10 mouse cellular contexts compared by ENCODE assay signal in genomic region chr19:10946506-10946905, GRCm38 (mm10). TPM values are rescaled to one million over a fixed set of nuclear protein-coding genes. Genes with fewer than 3 reads are reported as not detected.
DNase-seq lines count a peak whose midpoint lies in the region; ATAC-seq and TF ChIP-seq lines count a peak whose summit lies in the region.
"Had no signal": no experiment of that assay in that cellular context is flagged by ENCODE, and none has a peak within 500 bp of the region (broad histone marks: within the 10 kb centered on the region; RNA-seq: fewer than 3 reads in every experiment).

No protein-coding gene starts in this region.

- H3K4me1 ChIP-seq in kidney, embryonic 14.5 days (ENCODE audit: control insufficient read depth, insufficient read depth, low read length): peaks cover 18% of the 10 kb centered on the region
- peaks cover 6% of the 10 kb centered on the region for H3K4me1 ChIP-seq in bone marrow, adult 2 months (ENCODE audit: control insufficient read depth, insufficient read depth, low read length)
- H3K4me1 ChIP-seq in hindbrain, embryonic 14.5 days (replicated peaks; ENCODE audit: control insufficient read depth, insufficient read depth, low read length): peaks cover 24% of the 10 kb centered on the region
- H3K4me1 ChIP-seq in midbrain, embryonic 13.5 days (replicated peaks): peaks cover 30% of the 10 kb centered on the region

- H3K27ac ChIP-seq in kidney, embryonic 14.5 days (ENCODE audit: low read depth, low read length): no peak overlapping the region
- 0 out of 2 replicates have a peak overlapping the region, but pooled peaks have one; percentile 38 for H3K27ac ChIP-seq in bone marrow, adult 2 months (ENCODE audit: control insufficient read depth, insufficient read depth, low read depth, low read length, poor library complexity)
- no peak overlapping the region for H3K27ac ChIP-seq in hindbrain, embryonic 14.5 days
- no peak overlapping the region for H3K27ac ChIP-seq in midbrain, embryonic 13.5 days

- no peak overlapping the region for H3K9ac ChIP-seq in kidney, embryonic 14.5 days (ENCODE audit: low read depth, low read length)
- peak overlapping the region; percentile 77 for H3K9ac ChIP-seq in hindbrain, embryonic 14.5 days
- H3K9ac ChIP-seq in midbrain, embryonic 13.5 days (replicated peaks): peak overlapping the region; percentile 86

- TF ChIP-seq POLR2A in bone marrow, adult 2 months (IDR thresholded peaks at IDR 0.05; ENCODE audit: borderline replicate concordance, control insufficient read depth, low read depth, low read length): no peak

- DNase-seq in kidney, adult 8-10 months: no peak
- no peak for DNase-seq in hindbrain, embryonic 14.5 days (ENCODE audit: low spot score)
- no peak for DNase-seq in thymus, postnatal 0 days (ENCODE audit: low spot score)
- DNase-seq in layer of hippocampus, postnatal 36 days: no peak
- DNase-seq: right cerebral cortex, postnatal 25 days had no signal

- H3K9me3 ChIP-seq in kidney, embryonic 14.5 days (ENCODE audit: control insufficient read depth, low read length): no peaks in the 10 kb centered on the region
- H3K9me3 ChIP-seq in hindbrain, embryonic 14.5 days (ENCODE audit: control insufficient read depth, low read length): no peaks in the 10 kb centered on the region
- H3K9me3 ChIP-seq in midbrain, embryonic 13.5 days: no peaks in the 10 kb centered on the region

- ATAC-seq in kidney, embryonic 14.5 days (ENCODE audit: low FRiP score, low TSS enrichment): no peak
- ATAC-seq in hindbrain, embryonic 14.5 days (ENCODE audit: low FRiP score): no peak
- no peak for ATAC-seq in midbrain, embryonic 13.5 days
- no peak for ATAC-seq in granulocyte monocyte progenitor cell, adult 5-6 weeks (replicated peaks; ENCODE audit: poor library complexity, severe bottlenecking)

- H3K4me3 ChIP-seq in kidney, embryonic 14.5 days (ENCODE audit: low read length): peak overlapping the region; percentile 86; the same call in 1 of the 2 replicates
- H3K4me3 ChIP-seq in bone marrow, adult 2 months (replicated peaks; ENCODE audit: control insufficient read depth, low read depth, low read length): no peak overlapping the region
- H3K4me3 ChIP-seq in hindbrain, embryonic 14.5 days (replicated peaks; ENCODE audit: low read length): no peak overlapping the region
- H3K4me3 ChIP-seq in midbrain, embryonic 13.5 days (replicated peaks): no peak overlapping the region

- no peaks in the 10 kb centered on the region for H3K27me3 ChIP-seq in kidney, embryonic 14.5 days (ENCODE audit: control insufficient read depth, insufficient read depth, low read length)
- H3K27me3 ChIP-seq in hindbrain, embryonic 14.5 days (ENCODE audit: control insufficient read depth, insufficient read depth, low read length): no peaks in the 10 kb centered on the region
- no peaks in the 10 kb centered on the region for H3K27me3 ChIP-seq in midbrain, embryonic 13.5 days

- peaks cover 39% of the 10 kb centered on the region for H3K36me3 ChIP-seq in kidney, embryonic 14.5 days (ENCODE audit: control insufficient read depth, insufficient read depth, low read length)
- H3K36me3 ChIP-seq in hindbrain, embryonic 14.5 days (replicated peaks; ENCODE audit: control insufficient read depth, insufficient read depth): peaks cover 38% of the 10 kb centered on the region
- peaks cover 36% of the 10 kb centered on the region for H3K36me3 ChIP-seq in midbrain, embryonic 13.5 days

- peak overlapping the region; percentile 99; the same call in 1 of the 2 replicates for H3K4me2 ChIP-seq in kidney, embryonic 14.5 days (replicated peaks; ENCODE audit: low read depth, low read length)
- H3K4me2 ChIP-seq in hindbrain, embryonic 14.5 days (replicated peaks): no peak overlapping the region
- peak overlapping the region; percentile 100 for H3K4me2 ChIP-seq in midbrain, embryonic 13.5 days (replicated peaks)

- 88% methylated on average over 3 of the region's 3 CpGs for WGBS in kidney, embryonic 14.5 days
- WGBS in bone marrow, adult 2 months: 65% methylated on average over 3 of the region's 3 CpGs
- 89% methylated on average over 3 of the region's 3 CpGs for WGBS in hindbrain, embryonic 14.5 days
- WGBS in midbrain, embryonic 13.5 days: 92% methylated on average over 3 of the region's 3 CpGs

- no peak for TF ChIP-seq CTCF in bone marrow, adult 2 months (IDR thresholded peaks at IDR 0.05; ENCODE audit: control insufficient read depth, insufficient read depth, low read length)

RNA-seq across cellular contexts. Expression of gene Ccdc86, which starts 2.6 kb away (rescaled TPM):
- polyA plus RNA-seq in kidney, embryonic 14.5 days (2014; fragmentation: Nextera tagmentation; extraction: Ambion mirVana): 26.0 and 32.7 TPM in 2 replicates
- polyA plus RNA-seq in bone marrow, adult 2 months (2011; ENCODE audit: insufficient read depth, insufficient read length, low replicate concordance, missing spikeins): 4.4 and 5.8 TPM in 2 replicates
- polyA plus RNA-seq in hindbrain, embryonic 14.5 days (2014; fragmentation: Nextera tagmentation; extraction: Ambion mirVana): 11.6 and 12.8 TPM in 2 replicates
- polyA plus RNA-seq in midbrain, embryonic 13.5 days (2015; fragmentation: Nextera tagmentation; extraction: Ambion mirVana): 15.5 and 16.2 TPM in 2 replicates
- polyA plus RNA-seq in thymus, postnatal 0 days (2015; fragmentation: Nextera tagmentation; extraction: Ambion mirVana): 23.4 and 25.1 TPM in 2 replicates
- total RNA-seq in granulocyte monocyte progenitor cell, adult 5-6 weeks (2014; fragmentation: Nextera tagmentation): 19.0 and 23.1 TPM in 2 replicates
- 15.2 and 20.1 TPM in 2 replicates for total RNA-seq in granulocyte monocyte progenitor cell, adult 5-6 weeks (2017)
- total RNA-seq in layer of hippocampus, postnatal 36 days (2021): 1 to 10 TPM; 8.3 to 8.8 TPM

RNA-seq across cellular contexts. Expression of gene Ptgdr2, which starts 9.5 kb away (rescaled TPM):
- polyA plus RNA-seq in kidney, embryonic 14.5 days (2014; fragmentation: Nextera tagmentation; extraction: Ambion mirVana): not detected in 2 replicates
- polyA plus RNA-seq in bone marrow, adult 2 months (2011; ENCODE audit: insufficient read depth, insufficient read length, low replicate concordance, missing spikeins): not detected in 2 replicates
- 0.23 and 0.24 TPM in 2 replicates for polyA plus RNA-seq in hindbrain, embryonic 14.5 days (2014; fragmentation: Nextera tagmentation; extraction: Ambion mirVana)
- 0.22 and 0.24 TPM in 2 replicates for polyA plus RNA-seq in midbrain, embryonic 13.5 days (2015; fragmentation: Nextera tagmentation; extraction: Ambion mirVana)
- polyA plus RNA-seq in thymus, postnatal 0 days (2015; fragmentation: Nextera tagmentation; extraction: Ambion mirVana): 0.27 and 0.39 TPM in 2 replicates
- total RNA-seq in granulocyte monocyte progenitor cell, adult 5-6 weeks (2014; fragmentation: Nextera tagmentation): not detected in 2 replicates
- total RNA-seq in granulocyte monocyte progenitor cell, adult 5-6 weeks (2017): not detected in 2 replicates
- under 1 TPM; 0.20 to 0.28 TPM for total RNA-seq in layer of hippocampus, postnatal 36 days (2021)

RNA-seq across cellular contexts. Expression of gene Zp1, which starts 26.1 kb away (rescaled TPM):
- polyA plus RNA-seq in kidney, embryonic 14.5 days (2014; fragmentation: Nextera tagmentation; extraction: Ambion mirVana): not detected in 2 replicates
- not detected in 2 replicates for polyA plus RNA-seq in bone marrow, adult 2 months (2011; ENCODE audit: insufficient read depth, insufficient read length, low replicate concordance, missing spikeins)
- 0.30 and 0.47 TPM in 2 replicates for polyA plus RNA-seq in hindbrain, embryonic 14.5 days (2014; fragmentation: Nextera tagmentation; extraction: Ambion mirVana)
- polyA plus RNA-seq in midbrain, embryonic 13.5 days (2015; fragmentation: Nextera tagmentation; extraction: Ambion mirVana): not detected in 2 replicates
- 0.82 and 1.2 TPM in 2 replicates for polyA plus RNA-seq in thymus, postnatal 0 days (2015; fragmentation: Nextera tagmentation; extraction: Ambion mirVana)
- not detected in 2 replicates for total RNA-seq in granulocyte monocyte progenitor cell, adult 5-6 weeks (2014; fragmentation: Nextera tagmentation)
- total RNA-seq in granulocyte monocyte progenitor cell, adult 5-6 weeks (2017): not detected in 2 replicates
- not detected for total RNA-seq in layer of hippocampus, postnatal 36 days (2021)

RNA-seq across cellular contexts. Expression of gene Ms4a10, which starts 28.0 kb away (rescaled TPM):
- polyA plus RNA-seq in kidney, embryonic 14.5 days (2014; fragmentation: Nextera tagmentation; extraction: Ambion mirVana): not detected in 2 replicates
- not detected in 2 replicates for polyA plus RNA-seq in bone marrow, adult 2 months (2011; ENCODE audit: insufficient read depth, insufficient read length, low replicate concordance, missing spikeins)
- not detected in 2 replicates for polyA plus RNA-seq in hindbrain, embryonic 14.5 days (2014; fragmentation: Nextera tagmentation; extraction: Ambion mirVana)
- not detected in 2 replicates for polyA plus RNA-seq in midbrain, embryonic 13.5 days (2015; fragmentation: Nextera tagmentation; extraction: Ambion mirVana)
- 0.30 and 0.64 TPM in 2 replicates for polyA plus RNA-seq in thymus, postnatal 0 days (2015; fragmentation: Nextera tagmentation; extraction: Ambion mirVana)
- not detected in 2 replicates for total RNA-seq in granulocyte monocyte progenitor cell, adult 5-6 weeks (2014; fragmentation: Nextera tagmentation)
- total RNA-seq in granulocyte monocyte progenitor cell, adult 5-6 weeks (2017): not detected in 2 replicates
- not detected for total RNA-seq in layer of hippocampus, postnatal 36 days (2021)
- polyA plus RNA-seq: frontal cortex, adult 2 months had no signal

RNA-seq across cellular contexts. Expression of gene Ms4a15, which starts 46.5 kb away (rescaled TPM):
- not detected in 2 replicates for polyA plus RNA-seq in kidney, embryonic 14.5 days (2014; fragmentation: Nextera tagmentation; extraction: Ambion mirVana)
- polyA plus RNA-seq in bone marrow, adult 2 months (2011; ENCODE audit: insufficient read depth, insufficient read length, low replicate concordance, missing spikeins): not detected in 2 replicates
- polyA plus RNA-seq in hindbrain, embryonic 14.5 days (2014; fragmentation: Nextera tagmentation; extraction: Ambion mirVana): not detected in 2 replicates
- polyA plus RNA-seq in midbrain, embryonic 13.5 days (2015; fragmentation: Nextera tagmentation; extraction: Ambion mirVana): not detected in 2 replicates
- polyA plus RNA-seq in thymus, postnatal 0 days (2015; fragmentation: Nextera tagmentation; extraction: Ambion mirVana): not detected in 2 replicates
- total RNA-seq in granulocyte monocyte progenitor cell, adult 5-6 weeks (2014; fragmentation: Nextera tagmentation): not detected in 2 replicates
- not detected in 2 replicates for total RNA-seq in granulocyte monocyte progenitor cell, adult 5-6 weeks (2017)
- not detected for total RNA-seq in layer of hippocampus, postnatal 36 days (2021)
